Mouse (Mus musculus) megakaryocyte, embryonic 14.5 days (primary cell): ENCODE data around the gene Hnrnpab.

Experiments used
- FLI1 ChIP-seq: IDR thresholded peaks from 2 replicates; pipeline ENCODE4 v1.6.1; 2012; ENCODE audit warnings: low read length, inconsistent platforms, mixed read lengths
- GATA1 ChIP-seq: IDR thresholded peaks from 3 replicates; pipeline ENCODE4 v1.6.1; 2012; ENCODE audit warnings: mixed read lengths, low read length, inconsistent platforms, borderline replicate concordance

GRCm38 (mm10) chr11:51597553-51597952, 9.1 kb downstream of the Hnrnpab start:
- TF ChIP-seq GATA1 = no peak
- no peak for TF ChIP-seq FLI1
